Comparison of ENCODE assay signal across 9 mouse cellular contexts in genomic region chr14:33734446-33735043, GRCm38 (mm10).
A peak's percentile ranks its signal among the peaks of the same experiment; 100 is the strongest.
DNase-seq lines count a peak whose midpoint lies in the region; ATAC-seq and TF ChIP-seq lines count a peak whose summit lies in the region.
"Had no signal": no experiment of that assay in that cellular context is flagged by ENCODE, and none has a peak within 500 bp of the region (broad histone marks: within the 10 kb centered on the region; RNA-seq: fewer than 3 reads in every experiment).

No protein-coding gene starts in this region.

- peak; percentile 20 for DNase-seq in adrenal gland, adult 2 months
- DNase-seq in adrenal gland, postnatal 4 days (ENCODE audit: low spot score in 2 of 2): no peak
- DNase-seq in midbrain, embryonic 14.5 days: peak; percentile 25
- no peak for DNase-seq in midbrain, embryonic 11.5 days (ENCODE audit: low spot score, missing footprints)
- DNase-seq in hindbrain, postnatal 0 days (ENCODE audit: low spot score): peak; percentile 75
- DNase-seq in lung, postnatal 14 days: peak; percentile 9

- H3K4me1 ChIP-seq in midbrain, embryonic 14.5 days (ENCODE audit: control insufficient read depth, insufficient read depth, low read length): no peaks in the 10 kb centered on the region
- peaks cover 7% of the 10 kb centered on the region; the same call in 1 of the 2 replicates for H3K4me1 ChIP-seq in midbrain, embryonic 11.5 days (ENCODE audit: control insufficient read depth, insufficient read depth, low read length)
- peaks cover 5% of the 10 kb centered on the region; the same call in 1 of the 2 replicates for H3K4me1 ChIP-seq in hindbrain, postnatal 0 days (ENCODE audit: insufficient read depth, low read length)
- no peaks in the 10 kb centered on the region for H3K4me1 ChIP-seq in liver, embryonic 12.5 days

- H3K36me3 ChIP-seq in midbrain, embryonic 14.5 days (ENCODE audit: control insufficient read depth, insufficient read depth, low read length): no peaks in the 10 kb centered on the region
- H3K36me3 ChIP-seq in midbrain, embryonic 11.5 days (ENCODE audit: control insufficient read depth, insufficient read depth, low read length): no peaks in the 10 kb centered on the region
- no peaks in the 10 kb centered on the region for H3K36me3 ChIP-seq in hindbrain, postnatal 0 days (ENCODE audit: insufficient read depth, low read length)
- H3K36me3 ChIP-seq in liver, embryonic 12.5 days: no peaks in the 10 kb centered on the region
- H3K36me3 ChIP-seq: limb, embryonic 15.5 days had no signal

- no peak for ATAC-seq in midbrain, embryonic 14.5 days (ENCODE audit: low FRiP score, low TSS enrichment)
- ATAC-seq in midbrain, embryonic 11.5 days (ENCODE audit: low FRiP score): no peak
- ATAC-seq in hindbrain, postnatal 0 days: peak; percentile 75
- ATAC-seq in megakaryocyte progenitor cell, adult 5-6 weeks (replicated peaks; ENCODE audit: poor library complexity): no peak
- no peak for ATAC-seq in liver, embryonic 12.5 days

- 60% methylated on average over 5 of the region's 5 CpGs for WGBS in midbrain, embryonic 14.5 days
- 70% methylated on average over 5 of the region's 5 CpGs for whole genome bisulfite sequencing in midbrain, embryonic 11.5 days
- WGBS in hindbrain, postnatal 0 days: 37% methylated on average over 5 of the region's 5 CpGs
- 75% methylated on average over 5 of the region's 5 CpGs for WGBS in liver, embryonic 12.5 days (ENCODE audit: insufficient replicate concordance)

- H3K27me3 ChIP-seq in midbrain, embryonic 14.5 days (ENCODE audit: control insufficient read depth, insufficient read depth, low read length): no peaks in the 10 kb centered on the region
- H3K27me3 ChIP-seq in midbrain, embryonic 11.5 days (ENCODE audit: control insufficient read depth, insufficient read depth, low read length): no peaks in the 10 kb centered on the region
- no peaks in the 10 kb centered on the region for H3K27me3 ChIP-seq in hindbrain, postnatal 0 days (ENCODE audit: insufficient read depth, low read length)
- no peaks in the 10 kb centered on the region for H3K27me3 ChIP-seq in liver, embryonic 12.5 days (replicated peaks)

- no peak overlapping the region for H3K9ac ChIP-seq in midbrain, embryonic 14.5 days (replicated peaks; ENCODE audit: low read length)
- no peak overlapping the region for H3K9ac ChIP-seq in midbrain, embryonic 11.5 days (ENCODE audit: low read length)
- no peak overlapping the region for H3K9ac ChIP-seq in hindbrain, postnatal 0 days (replicated peaks; ENCODE audit: low read length)
- H3K9ac ChIP-seq in liver, embryonic 12.5 days: no peak overlapping the region
- H3K9ac ChIP-seq: limb, embryonic 15.5 days had no signal

- no peak overlapping the region for H3K4me2 ChIP-seq in midbrain, embryonic 14.5 days (ENCODE audit: low read length)
- H3K4me2 ChIP-seq in midbrain, embryonic 11.5 days: no peak overlapping the region
- no peak overlapping the region for H3K4me2 ChIP-seq in hindbrain, postnatal 0 days (ENCODE audit: low read depth, low read length)
- H3K4me2 ChIP-seq in liver, embryonic 12.5 days: no peak overlapping the region
- H3K4me2 ChIP-seq: limb, embryonic 15.5 days had no signal

- TF ChIP-seq CTCF in hindbrain, postnatal 0 days (IDR thresholded peaks at IDR 0.05; ENCODE audit: low read depth): peak; percentile 23; the same call in 1 of the 2 replicates

- H3K9me3 ChIP-seq in midbrain, embryonic 14.5 days (ENCODE audit: control insufficient read depth, low read length): no peaks in the 10 kb centered on the region
- H3K9me3 ChIP-seq in midbrain, embryonic 11.5 days (ENCODE audit: control insufficient read depth, low read length): no peaks in the 10 kb centered on the region
- no peaks in the 10 kb centered on the region for H3K9me3 ChIP-seq in hindbrain, postnatal 0 days (ENCODE audit: low read length)
- H3K9me3 ChIP-seq in liver, embryonic 12.5 days (replicated peaks): no peaks in the 10 kb centered on the region
- H3K9me3 ChIP-seq: limb, embryonic 15.5 days had no signal

- H3K27ac ChIP-seq in midbrain, embryonic 14.5 days (replicated peaks; ENCODE audit: low read depth, low read length): no peak overlapping the region
- H3K27ac ChIP-seq in midbrain, embryonic 11.5 days (ENCODE audit: low read depth, low read length): no peak overlapping the region
- no peak overlapping the region for H3K27ac ChIP-seq in hindbrain, postnatal 0 days
- H3K27ac ChIP-seq in liver, embryonic 12.5 days: no peak overlapping the region
- H3K27ac ChIP-seq: limb, embryonic 15.5 days had no signal

- H3K4me3 ChIP-seq in midbrain, embryonic 14.5 days (replicated peaks; ENCODE audit: low read depth, low read length): no peak overlapping the region
- H3K4me3 ChIP-seq in midbrain, embryonic 11.5 days (ENCODE audit: low read depth, low read length): no peak overlapping the region
- no peak overlapping the region for H3K4me3 ChIP-seq in hindbrain, postnatal 0 days (ENCODE audit: low read length)
- H3K4me3 ChIP-seq in liver, embryonic 12.5 days: no peak overlapping the region
- H3K4me3 ChIP-seq: limb, embryonic 15.5 days had no signal

Comparison
In these comparisons a context has a peak if more than half of its experiments do, and no peak if none do; other contexts are left out.
1. DNase-seq: peak in adrenal gland, adult 2 months (single experiment), midbrain, embryonic 14.5 days (single experiment), hindbrain, postnatal 0 days (single experiment) and lung, postnatal 14 days (single experiment); none in adrenal gland, postnatal 4 days (0 of 2) and midbrain, embryonic 11.5 days (single experiment).